Mouse (Mus musculus) MEL (cell line): ENCODE measurements around the gene Ccl24. TPM values are rescaled to one million over a fixed set of nuclear protein-coding genes. Genes with fewer than 3 reads are reported as not detected.

Experiments
- DNase-seq: peaks from one replicate; pipeline ENCODE4 v3.0.0; 2011; ENCODE audit warnings: low read depth, low spot score
- H3K27ac ChIP-seq: 2 replicates; pipeline ENCODE4 v1.5.1; 2012; ENCODE audit warnings: low read depth, mild to moderate bottlenecking, control low read depth, low read length, moderate library complexity; ENCODE audit not compliant: control insufficient read depth
- H3K27me3 ChIP-seq, 2 experiments: fragments of 150-350 bp in 1 of 2; sonication (generic) in 1 of 2; 2 replicates each; pipeline ENCODE4 v1.6.1; 2012; ENCODE audit warnings: low read length in 2 of 2, mild to moderate bottlenecking in 2 of 2, improper control_type of control experiment in 1 of 2, moderate library complexity in 1 of 2; ENCODE audit not compliant: insufficient read depth in 2 of 2, control insufficient read depth in 1 of 2
- H3K36me3 ChIP-seq, 2 experiments: 2 replicates each; pipeline ENCODE4 v1.6.1; 2012 to 2014; ENCODE audit warnings: low read length in 2 of 2, improper control_type of control experiment in 1 of 2, inconsistent platforms in 1 of 2, mild to moderate bottlenecking in 1 of 2; ENCODE audit not compliant: insufficient read depth in 2 of 2, control insufficient read depth in 1 of 2
- H3K4me1 ChIP-seq, 2 experiments: fragments of 150-350 bp in 1 of 2; sonication (generic) in 1 of 2; 2 replicates each; pipeline ENCODE4 v1.6.1; 2012; ENCODE audit warnings: low read length in 2 of 2, improper control_type of control experiment in 1 of 2, mild to moderate bottlenecking in 1 of 2; ENCODE audit not compliant: insufficient read depth in 2 of 2, control insufficient read depth in 1 of 2
- H3K4me3 ChIP-seq, 2 experiments: fragments of 150-350 bp in 1 of 2; sonication (generic) in 1 of 2; 2 replicates each; pipeline ENCODE4 v1.5.1; 2012; ENCODE audit warnings: low read depth in 2 of 2, low read length in 2 of 2, mild to moderate bottlenecking in 2 of 2, moderate library complexity in 2 of 2, control low read depth in 1 of 2, improper control_type of control experiment in 1 of 2; ENCODE audit not compliant: control insufficient read depth in 1 of 2, insufficient read depth in 1 of 2
- H3K79me2 ChIP-seq: 2 replicates; pipeline ENCODE4 v1.6.1; 2012; ENCODE audit warnings: mild to moderate bottlenecking, low read length, moderate library complexity; ENCODE audit not compliant: control insufficient read depth, poor library complexity, insufficient read depth
- H3K9ac ChIP-seq: 2 replicates; pipeline ENCODE4 v1.6.1; 2012; ENCODE audit warnings: low read depth, mild to moderate bottlenecking, control low read depth, low read length, moderate library complexity; ENCODE audit not compliant: control insufficient read depth, poor library complexity, severe bottlenecking
- H3K9me3 ChIP-seq: fragments of 150-350 bp; sonication (generic); replicated peaks from 2 replicates; pipeline ENCODE4 v1.6.1; 2012; ENCODE audit warnings: mild to moderate bottlenecking, low read length, improper control_type of control experiment, moderate library complexity; ENCODE audit not compliant: insufficient read depth
- BHLHE40 ChIP-seq: IDR thresholded peaks from 2 replicates; pipeline ENCODE4 v1.6.1; 2012; ENCODE audit warnings: low read depth, mild to moderate bottlenecking, inconsistent platforms, low read length, improper control_type of control experiment, borderline replicate concordance
- CHD1 ChIP-seq: IDR thresholded peaks from 2 replicates; pipeline ENCODE4 v1.6.1; 2012; ENCODE audit warnings: low read depth, mild to moderate bottlenecking, inconsistent platforms, low read length, improper control_type of control experiment
- CHD2 ChIP-seq: IDR thresholded peaks from 2 replicates; pipeline ENCODE4 v1.6.1; 2011; ENCODE audit warnings: low read length, improper control_type of control experiment
- E2F4 ChIP-seq: IDR thresholded peaks from 2 replicates; pipeline ENCODE4 v1.6.1; 2011; ENCODE audit warnings: low read depth, low read length, improper control_type of control experiment, borderline replicate concordance
- ELF1 ChIP-seq: IDR thresholded peaks from 2 replicates; pipeline ENCODE4 v1.6.1; 2014; ENCODE audit warnings: low read depth, mild to moderate bottlenecking, inconsistent platforms, low read length, improper control_type of control experiment, moderate library complexity
- ETS1 ChIP-seq: IDR thresholded peaks from 2 replicates; pipeline ENCODE4 v1.6.1; 2012; ENCODE audit warnings: low read depth, mild to moderate bottlenecking, inconsistent platforms, low read length, improper control_type of control experiment, moderate library complexity
- GABPA ChIP-seq: IDR thresholded peaks from 2 replicates; pipeline ENCODE4 v1.6.1; 2012; ENCODE audit warnings: low read depth, mild to moderate bottlenecking, inconsistent platforms, low read length, improper control_type of control experiment, moderate library complexity
- KAT2A ChIP-seq: conservative IDR thresholded peaks from 2 replicates; pipeline ENCODE4 v1.6.1; 2012; ENCODE audit warnings: low read depth, low read length, improper control_type of control experiment, inconsistent platforms
- MEF2A ChIP-seq: IDR thresholded peaks from 2 replicates; pipeline ENCODE4 v1.6.1; 2014; ENCODE audit warnings: low read depth, mild to moderate bottlenecking, inconsistent platforms, low read length, improper control_type of control experiment; ENCODE audit not compliant: poor library complexity, insufficient replicate concordance, severe bottlenecking; ENCODE audit errors: extremely low read depth
- MXI1 ChIP-seq: IDR thresholded peaks from 2 replicates; pipeline ENCODE4 v1.6.1; 2011; ENCODE audit warnings: mild to moderate bottlenecking, low read depth, low read length, improper control_type of control experiment
- NRF1 ChIP-seq: IDR thresholded peaks from 2 replicates; pipeline ENCODE4 v1.6.1; 2014; ENCODE audit warnings: low read depth, mild to moderate bottlenecking, inconsistent platforms, low read length, improper control_type of control experiment, moderate library complexity; ENCODE audit not compliant: poor library complexity, insufficient read depth, severe bottlenecking
- POLR2A ChIP-seq, 2 experiments: IDR thresholded peaks; 2 replicates each; pipeline ENCODE4 v1.6.1; 2011 to 2012; ENCODE audit warnings: low read length in 2 of 2, mild to moderate bottlenecking in 2 of 2, control low read depth in 1 of 2, improper control_type of control experiment in 1 of 2, low read depth in 1 of 2, moderate library complexity in 1 of 2; ENCODE audit not compliant: control insufficient read depth in 1 of 2, insufficient read depth in 1 of 2, poor library complexity in 1 of 2
- POLR2AphosphoS2 ChIP-seq: IDR thresholded peaks from 2 replicates; pipeline ENCODE4 v1.6.1; 2011; ENCODE audit warnings: low read length, improper control_type of control experiment
- POLR2AphosphoS5 ChIP-seq: IDR thresholded peaks from 2 replicates; pipeline ENCODE4 v1.6.1; 2012; ENCODE audit warnings: low read depth, borderline replicate concordance, mild to moderate bottlenecking, inconsistent platforms, low read length, moderate library complexity, mixed read lengths
- RCOR1 ChIP-seq: IDR thresholded peaks from 2 replicates; pipeline ENCODE4 v1.6.1; 2012; ENCODE audit warnings: low read depth, mild to moderate bottlenecking, inconsistent platforms, low read length, improper control_type of control experiment
- SIN3A ChIP-seq: IDR thresholded peaks from 2 replicates; pipeline ENCODE4 v1.6.1; 2012; ENCODE audit warnings: low read length, improper control_type of control experiment, inconsistent platforms
- TAL1 ChIP-seq: IDR thresholded peaks from 2 replicates; pipeline ENCODE4 v1.6.1; 2012; ENCODE audit warnings: mild to moderate bottlenecking, inconsistent platforms, low read length, moderate library complexity, mixed read lengths
- TBP ChIP-seq: IDR thresholded peaks from 2 replicates; pipeline ENCODE4 v1.8.0; 2011; ENCODE audit warnings: low read depth, low read length, improper control_type of control experiment
- TCF12 ChIP-seq: IDR thresholded peaks from 2 replicates; pipeline ENCODE4 v1.6.1; 2014; ENCODE audit warnings: low read depth, mild to moderate bottlenecking, inconsistent platforms, low read length, improper control_type of control experiment, moderate library complexity
- UBTF ChIP-seq: IDR thresholded peaks from 2 replicates; pipeline ENCODE4 v1.6.1; 2012; ENCODE audit warnings: low read depth, mild to moderate bottlenecking, inconsistent platforms, low read length, improper control_type of control experiment, moderate library complexity, borderline replicate concordance; ENCODE audit not compliant: insufficient read depth
- USF2 ChIP-seq, 2 experiments: IDR thresholded peaks; 2 replicates each; pipeline ENCODE4 v1.6.1; 2011 to 2012; ENCODE audit warnings: improper control_type of control experiment in 2 of 2, low read length in 2 of 2, borderline replicate concordance in 1 of 2, inconsistent platforms in 1 of 2, low read depth in 1 of 2, mild to moderate bottlenecking in 1 of 2; ENCODE audit not compliant: insufficient read depth in 1 of 2
- ZMIZ1 ChIP-seq: IDR thresholded peaks from 2 replicates; pipeline ENCODE4 v1.6.1; 2012; ENCODE audit warnings: low read depth, mild to moderate bottlenecking, inconsistent platforms, low read length, improper control_type of control experiment, moderate library complexity
- polyA plus RNA-seq, 2 experiments: library from polyadenylated mRNA; stranded (reverse) in 1 of 2; unstranded in 1 of 2; fragments of >175 nt in 1 of 2; fragments of >200 nt in 1 of 2; gene quantifications; 2 replicates each; pipeline versions ENCODE4 v1.2.1 to v1.2.4; 2012; ENCODE audit warnings: low replicate concordance in 2 of 2, low read depth in 1 of 2; ENCODE audit not compliant: insufficient read length in 2 of 2, insufficient read depth in 1 of 2, missing spikeins in 1 of 2
- total RNA-seq: library from RNA; depleted of rRNA; stranded (reverse); fragments of 300-350 nt; gene quantifications from 2 replicates; pipeline ENCODE4 v1.2.3, GENCODE M21; 2012

Gene Ccl24
- total and polyA plus RNA-seq, 3 experiments: not detected

- H3K27me3 ChIP-seq: no peaks in the 10 kb centered on the region
- H3K4me3 ChIP-seq: no peak overlapping the region
- no peak overlapping the region for H3K27ac ChIP-seq
- no peaks in the 10 kb centered on the region for H3K79me2 ChIP-seq
- H3K9ac ChIP-seq: no peak overlapping the region
- TF ChIP-seq NRF1: no peak
- no peak for TF ChIP-seq TCF12
- TF ChIP-seq ELF1: no peak
- no peak for TF ChIP-seq TBP
- no peak for TF ChIP-seq MEF2A
- TF ChIP-seq ZMIZ1: no peak
- no peak for TF ChIP-seq POLR2A (IDR thresholded peaks at IDR 0.05; ENCODE audit: control insufficient read depth in 1 of 2, insufficient read depth in 1 of 2, low read depth in 1 of 2, low read length in 2 of 2, poor library complexity in 1 of 2)
- TF ChIP-seq SIN3A: no peak
- no peak for TF ChIP-seq POLR2AphosphoS2
- TF ChIP-seq GABPA: no peak
- no peak for TF ChIP-seq E2F4
- TF ChIP-seq UBTF: no peak
- no peak for TF ChIP-seq CHD2
- no peak for TF ChIP-seq MXI1
- no peak for TF ChIP-seq ETS1
- TF ChIP-seq POLR2AphosphoS5: no peak
- no peak for TF ChIP-seq TAL1
- no peak for TF ChIP-seq USF2 (IDR thresholded peaks at IDR 0.05; ENCODE audit: borderline replicate concordance in 1 of 2, insufficient read depth in 1 of 2, low read depth in 1 of 2, low read length in 2 of 2)
- TF ChIP-seq BHLHE40: no peak
- no peak for TF ChIP-seq RCOR1
- H3K9me3 ChIP-seq: no peaks in the 10 kb centered on the region
- no peak for DNase-seq
- H3K36me3 ChIP-seq: peaks cover 0 to 3% of the 10 kb centered on the region in 2 experiments; a peak in 2 of 4 replicates
- peaks cover 0 to 10% of the 10 kb centered on the region in 2 experiments; a peak in 2 of 4 replicates for H3K4me1 ChIP-seq
Measured at GRCm38 (mm10) chr5:135535867-135536266, 37.0 kb downstream of the Ccl24 start.

GRCm38 (mm10) chr5:135533431-135533830, 39.4 kb downstream of the Ccl24 start:
- no peaks in the 10 kb centered on the region for H3K79me2 ChIP-seq
- peaks cover 0 to 3% of the 10 kb centered on the region in 2 experiments; a peak in 2 of 4 replicates for H3K36me3 ChIP-seq
- DNase-seq: no peak
- no peak overlapping the region for H3K27ac ChIP-seq
- no peak overlapping the region for H3K4me3 ChIP-seq
- peaks cover 0 to 3% of the 10 kb centered on the region in 2 experiments; a peak in 2 of 4 replicates for H3K27me3 ChIP-seq
- H3K9me3 ChIP-seq: no peaks in the 10 kb centered on the region
- no peak for TF ChIP-seq ZMIZ1
- TF ChIP-seq CHD1: no peak
- TF ChIP-seq KAT2A: no peak
- TF ChIP-seq E2F4: no peak
- no peak for TF ChIP-seq TCF12
- H3K9ac ChIP-seq: no peak overlapping the region
- H3K4me1 ChIP-seq: peaks cover 0 to 10% of the 10 kb centered on the region in 2 experiments; a peak in 2 of 4 replicates
